Mouse (Mus musculus) MEL (cell line): ENCODE results near the gene Ptprn2. TPM values are rescaled to one million over a fixed set of nuclear protein-coding genes. Genes with fewer than 3 reads are reported as not detected.
"Not testable (repeated sequence)": the region's sequence is repeated elsewhere in the genome, so short reads cannot be mapped to it uniquely, and the experiment has no call there.

ENCODE experiments used
- DNase-seq: peaks from one replicate; pipeline ENCODE4 v3.0.0; 2011; ENCODE audit warnings: low read depth, low spot score
- H3K27ac ChIP-seq: 2 replicates; pipeline ENCODE4 v1.5.1; 2012; ENCODE audit warnings: low read depth, mild to moderate bottlenecking, control low read depth, low read length, moderate library complexity; ENCODE audit not compliant: control insufficient read depth
- H3K27me3 ChIP-seq, 2 experiments: fragments of 150-350 bp in 1 of 2; sonication (generic) in 1 of 2; 2 replicates each; pipeline ENCODE4 v1.6.1; 2012; ENCODE audit warnings: low read length in 2 of 2, mild to moderate bottlenecking in 2 of 2, improper control_type of control experiment in 1 of 2, moderate library complexity in 1 of 2; ENCODE audit not compliant: insufficient read depth in 2 of 2, control insufficient read depth in 1 of 2
- H3K36me3 ChIP-seq, 2 experiments: 2 replicates each; pipeline ENCODE4 v1.6.1; 2012 to 2014; ENCODE audit warnings: low read length in 2 of 2, improper control_type of control experiment in 1 of 2, inconsistent platforms in 1 of 2, mild to moderate bottlenecking in 1 of 2; ENCODE audit not compliant: insufficient read depth in 2 of 2, control insufficient read depth in 1 of 2
- H3K4me1 ChIP-seq, 2 experiments: fragments of 150-350 bp in 1 of 2; sonication (generic) in 1 of 2; 2 replicates each; pipeline ENCODE4 v1.6.1; 2012; ENCODE audit warnings: low read length in 2 of 2, improper control_type of control experiment in 1 of 2, mild to moderate bottlenecking in 1 of 2; ENCODE audit not compliant: insufficient read depth in 2 of 2, control insufficient read depth in 1 of 2
- H3K4me3 ChIP-seq, 2 experiments: fragments of 150-350 bp in 1 of 2; sonication (generic) in 1 of 2; 2 replicates each; pipeline ENCODE4 v1.5.1; 2012; ENCODE audit warnings: low read depth in 2 of 2, low read length in 2 of 2, mild to moderate bottlenecking in 2 of 2, moderate library complexity in 2 of 2, control low read depth in 1 of 2, improper control_type of control experiment in 1 of 2; ENCODE audit not compliant: control insufficient read depth in 1 of 2, insufficient read depth in 1 of 2
- H3K79me2 ChIP-seq: 2 replicates; pipeline ENCODE4 v1.6.1; 2012; ENCODE audit warnings: mild to moderate bottlenecking, low read length, moderate library complexity; ENCODE audit not compliant: control insufficient read depth, poor library complexity, insufficient read depth
- H3K9ac ChIP-seq: 2 replicates; pipeline ENCODE4 v1.6.1; 2012; ENCODE audit warnings: low read depth, mild to moderate bottlenecking, control low read depth, low read length, moderate library complexity; ENCODE audit not compliant: control insufficient read depth, poor library complexity, severe bottlenecking
- H3K9me3 ChIP-seq: fragments of 150-350 bp; sonication (generic); replicated peaks from 2 replicates; pipeline ENCODE4 v1.6.1; 2012; ENCODE audit warnings: mild to moderate bottlenecking, low read length, improper control_type of control experiment, moderate library complexity; ENCODE audit not compliant: insufficient read depth
- CHD1 ChIP-seq: IDR thresholded peaks from 2 replicates; pipeline ENCODE4 v1.6.1; 2012; ENCODE audit warnings: low read depth, mild to moderate bottlenecking, inconsistent platforms, low read length, improper control_type of control experiment
- ELF1 ChIP-seq: IDR thresholded peaks from 2 replicates; pipeline ENCODE4 v1.6.1; 2014; ENCODE audit warnings: low read depth, mild to moderate bottlenecking, inconsistent platforms, low read length, improper control_type of control experiment, moderate library complexity
- EP300 ChIP-seq, 2 experiments: IDR thresholded peaks; 2 replicates each; pipeline ENCODE4 v1.6.1; 2011; ENCODE audit warnings: improper control_type of control experiment in 2 of 2, low read length in 2 of 2, low read depth in 1 of 2, mild to moderate bottlenecking in 1 of 2
- HCFC1 ChIP-seq: IDR thresholded peaks from 2 replicates; pipeline ENCODE4 v1.6.1; 2012; ENCODE audit warnings: low read depth, mild to moderate bottlenecking, inconsistent platforms, low read length, improper control_type of control experiment, moderate library complexity
- JUND ChIP-seq: IDR thresholded peaks from 2 replicates; pipeline ENCODE4 v1.6.1; 2011; ENCODE audit warnings: low read depth, mild to moderate bottlenecking, improper control_type of control experiment, low read length
- KAT2A ChIP-seq: conservative IDR thresholded peaks from 2 replicates; pipeline ENCODE4 v1.6.1; 2012; ENCODE audit warnings: low read depth, low read length, improper control_type of control experiment, inconsistent platforms
- MEF2A ChIP-seq: IDR thresholded peaks from 2 replicates; pipeline ENCODE4 v1.6.1; 2014; ENCODE audit warnings: low read depth, mild to moderate bottlenecking, inconsistent platforms, low read length, improper control_type of control experiment; ENCODE audit not compliant: poor library complexity, insufficient replicate concordance, severe bottlenecking; ENCODE audit errors: extremely low read depth
- MXI1 ChIP-seq: IDR thresholded peaks from 2 replicates; pipeline ENCODE4 v1.6.1; 2011; ENCODE audit warnings: mild to moderate bottlenecking, low read depth, low read length, improper control_type of control experiment
- NELFE ChIP-seq: IDR thresholded peaks from 2 replicates; pipeline ENCODE4 v1.6.1; 2011; ENCODE audit warnings: low read depth, low read length, improper control_type of control experiment
- POLR2AphosphoS2 ChIP-seq: IDR thresholded peaks from 2 replicates; pipeline ENCODE4 v1.6.1; 2011; ENCODE audit warnings: low read length, improper control_type of control experiment
- POLR2AphosphoS5 ChIP-seq: IDR thresholded peaks from 2 replicates; pipeline ENCODE4 v1.6.1; 2012; ENCODE audit warnings: low read depth, borderline replicate concordance, mild to moderate bottlenecking, inconsistent platforms, low read length, moderate library complexity, mixed read lengths
- TBP ChIP-seq: IDR thresholded peaks from 2 replicates; pipeline ENCODE4 v1.8.0; 2011; ENCODE audit warnings: low read depth, low read length, improper control_type of control experiment
- TCF12 ChIP-seq: IDR thresholded peaks from 2 replicates; pipeline ENCODE4 v1.6.1; 2014; ENCODE audit warnings: low read depth, mild to moderate bottlenecking, inconsistent platforms, low read length, improper control_type of control experiment, moderate library complexity
- USF1 ChIP-seq: IDR thresholded peaks from 2 replicates; pipeline ENCODE4 v1.6.1; 2014; ENCODE audit warnings: low read depth, mild to moderate bottlenecking, inconsistent platforms, low read length, improper control_type of control experiment, moderate library complexity
- ZNF384 ChIP-seq: IDR thresholded peaks from 2 replicates; pipeline ENCODE4 v1.6.1; 2012; ENCODE audit warnings: low read depth, mild to moderate bottlenecking, inconsistent platforms, low read length, improper control_type of control experiment
- polyA plus RNA-seq, 2 experiments: library from polyadenylated mRNA; stranded (reverse) in 1 of 2; unstranded in 1 of 2; fragments of >175 nt in 1 of 2; fragments of >200 nt in 1 of 2; gene quantifications; 2 replicates each; pipeline versions ENCODE4 v1.2.1 to v1.2.4; 2012; ENCODE audit warnings: low replicate concordance in 2 of 2, low read depth in 1 of 2; ENCODE audit not compliant: insufficient read length in 2 of 2, insufficient read depth in 1 of 2, missing spikeins in 1 of 2
- total RNA-seq: library from RNA; depleted of rRNA; stranded (reverse); fragments of 300-350 nt; gene quantifications from 2 replicates; pipeline ENCODE4 v1.2.3, GENCODE M21; 2012

The Ptprn2 gene
- total and polyA plus RNA-seq, 3 experiments = not detected

DNA sequence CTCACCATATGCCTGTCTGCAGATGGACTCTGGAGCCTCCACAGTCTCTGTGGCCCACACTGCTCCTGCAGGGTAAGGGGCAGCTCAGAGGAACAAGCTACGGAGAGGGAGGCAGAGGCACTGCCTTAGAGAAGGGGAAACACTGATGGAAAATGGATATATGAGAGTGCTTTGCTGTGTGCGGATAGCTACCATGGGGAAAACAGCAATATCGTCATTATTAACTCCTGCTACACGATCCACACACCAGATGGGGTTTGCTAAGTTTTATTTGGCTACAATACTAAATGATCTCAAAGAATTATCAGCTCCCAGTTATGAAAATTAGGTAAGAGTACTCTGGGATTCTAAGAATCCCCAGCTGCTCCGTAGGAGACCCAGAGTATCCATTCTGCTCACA, 89.2 kb downstream of the Ptprn2 start:
- no peaks in the 10 kb centered on the region for H3K9me3 ChIP-seq
- H3K4me3 ChIP-seq = no peak overlapping the region
- H3K36me3 ChIP-seq = no peaks in the 10 kb centered on the region
- H3K27me3 ChIP-seq = no peaks in the 10 kb centered on the region
- no peak for DNase-seq
- no peak overlapping the region for H3K9ac ChIP-seq
- no peak overlapping the region for H3K27ac ChIP-seq
- no peaks in the 10 kb centered on the region for H3K4me1 ChIP-seq
- H3K79me2 ChIP-seq = no peaks in the 10 kb centered on the region; the same call in 1 of the 2 replicates
- TF ChIP-seq TCF12 (no peak), ZNF384 (no peak), JUND (no peak), KAT2A (no peak), MEF2A (no peak), HCFC1 (no peak), ELF1 (no peak), TBP (no peak)

DNA sequence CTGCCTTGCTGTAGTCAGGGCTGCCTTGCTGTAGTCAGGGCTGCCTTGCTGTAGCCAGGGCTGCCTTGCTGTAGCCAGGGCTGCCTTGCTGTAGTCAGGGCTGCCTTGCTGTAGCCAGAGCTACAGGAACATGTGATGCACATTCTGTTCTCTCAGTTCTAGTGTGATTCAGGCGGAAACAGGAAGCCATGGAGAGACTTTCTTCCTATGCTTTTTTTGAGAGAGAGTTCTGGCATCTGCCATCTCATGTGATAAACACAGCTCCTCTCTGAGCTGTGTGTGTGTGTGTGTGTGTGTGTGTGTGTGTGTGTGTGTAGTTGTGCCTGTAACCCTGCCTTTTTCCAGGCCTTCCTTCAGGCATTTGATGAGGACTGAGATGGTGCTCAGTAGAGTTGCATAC, 92.4 kb downstream of the Ptprn2 start:
- not testable (repeated sequence) for H3K79me2 ChIP-seq, H3K9ac ChIP-seq, H3K27me3 ChIP-seq, DNase-seq, H3K9me3 ChIP-seq, H3K4me3 ChIP-seq, H3K36me3 ChIP-seq, H3K4me1 ChIP-seq, H3K27ac ChIP-seq

DNA sequence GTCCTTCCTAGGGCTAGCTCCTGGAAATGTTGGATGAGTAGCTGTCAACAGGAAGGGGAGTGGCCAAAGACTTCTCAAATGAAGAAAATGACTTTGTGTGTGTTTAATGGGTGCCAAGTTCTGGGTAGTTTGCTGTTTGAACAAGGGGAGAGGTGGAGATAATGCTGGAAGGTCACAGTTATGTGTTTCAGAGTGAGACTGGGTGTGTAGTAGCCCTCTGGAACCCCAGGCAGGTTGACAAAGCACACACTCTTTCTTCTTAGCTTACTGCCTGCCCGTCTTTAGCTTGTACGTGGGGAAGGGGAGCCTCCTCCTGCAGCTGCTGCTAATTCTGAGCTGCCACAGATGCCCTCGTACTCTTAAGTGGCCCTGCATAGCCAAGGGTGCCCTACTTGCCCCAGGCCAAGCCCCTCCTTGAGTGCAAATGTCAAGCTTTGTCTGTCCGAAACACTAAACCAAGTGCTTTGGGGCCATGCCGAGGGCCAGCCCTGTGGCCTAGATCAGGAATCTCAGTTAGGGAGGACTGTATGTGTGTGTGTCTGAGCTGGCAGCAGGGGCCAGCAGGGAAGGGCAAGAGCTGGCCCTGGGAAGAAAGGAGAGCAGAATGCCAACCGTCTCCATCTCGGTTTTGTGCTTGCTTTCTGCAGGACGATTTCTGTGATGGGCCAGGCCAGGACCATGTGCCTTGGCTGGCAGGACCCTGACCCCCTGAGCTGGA, 95.5 kb downstream of the Ptprn2 start:
- no peak overlapping the region for H3K27ac ChIP-seq
- H3K36me3 ChIP-seq = no peaks in the 10 kb centered on the region
- no peak overlapping the region for H3K9ac ChIP-seq
- TF ChIP-seq CHD1 = no peak
- TF ChIP-seq POLR2AphosphoS2 = no peak
- TF ChIP-seq MXI1 = no peak
- no peak for TF ChIP-seq KAT2A
- no peak for TF ChIP-seq NELFE
- TF ChIP-seq TCF12 = no peak
- TF ChIP-seq POLR2AphosphoS5 = no peak
- no peak for TF ChIP-seq USF1
- TF ChIP-seq EP300 (IDR thresholded peaks at IDR 0.05; ENCODE audit: low read depth in 1 of 2, low read length in 2 of 2) = no peak
- H3K79me2 ChIP-seq = no peaks in the 10 kb centered on the region
- H3K4me1 ChIP-seq = no peaks in the 10 kb centered on the region
- no peaks in the 10 kb centered on the region for H3K27me3 ChIP-seq
- no peaks in the 10 kb centered on the region for H3K9me3 ChIP-seq
- no peak overlapping the region for H3K4me3 ChIP-seq
- no peak for DNase-seq
